Mouse (Mus musculus) stomach, postnatal 0 days (tissue): ENCODE measurements around the gene Ust.

Experiments
- CTCF ChIP-seq: IDR thresholded peaks from 2 replicates; pipeline ENCODE4 v1.5.1; 2016; ENCODE audit warnings: antibody characterized with exemption, low read depth, mild to moderate bottlenecking, moderate library complexity
- EP300 ChIP-seq: optimal IDR thresholded peaks from 2 replicates; pipeline ENCODE3; 2016; ENCODE audit warnings: antibody characterized with exemption

DNA sequence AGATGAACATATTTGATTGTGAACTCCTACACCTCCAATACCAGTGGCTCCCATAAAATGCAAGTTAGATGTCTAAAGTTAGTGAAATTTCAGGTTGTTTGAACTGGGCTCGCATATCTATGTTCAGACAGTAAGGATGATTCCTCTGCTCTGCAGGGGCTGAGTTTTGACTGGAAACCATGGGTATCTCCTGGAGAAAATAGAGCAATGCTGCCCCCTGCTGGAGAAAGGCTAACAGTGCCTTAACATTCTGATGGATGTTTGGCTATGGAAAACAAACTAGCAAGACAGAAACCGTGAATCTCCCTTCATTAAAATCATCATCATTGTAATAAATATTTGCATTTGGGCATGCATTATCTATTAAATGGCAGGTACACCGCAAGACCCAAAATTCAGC, 278.4 kb downstream of the Ust start:
- TF ChIP-seq CTCF (peak; percentile 95), EP300 (no peak)
